Mouse (Mus musculus): ENCODE results near the gene Olfr1065.
"Not testable (repeated sequence)": the region's sequence is repeated elsewhere in the genome, so short reads cannot be mapped to it uniquely, and the experiment has no call there.

Gene Olfr1065

GRCm38 (mm10) chr2:86450491-86450890 is at the start of gene Olfr1065:
Olfr1065 (minus strand) TSS chr2:86450591.
- DNase-seq, result not testable (repeated sequence)

- no peak for DNase-seq
These were observed 36.9 kb upstream of the Olfr1065 start, which contains the start of gene Olfr228 for GRCm38 (mm10) chr2:86487286-86487685. Olfr228 (minus strand) TSS chr2:86487386.

GRCm38 (mm10) chr2:86464442-86465109 is 14.2 kb upstream of the Olfr1065 start:
- DNase-seq, result peak; percentile 22

GRCm38 (mm10) chr2:86460434-86460833 is 10.0 kb upstream of the Olfr1065 start:
- DNase-seq, result no peak

GRCm38 (mm10) chr2:86456169-86456568 is 5.8 kb upstream of the Olfr1065 start, which contains the start of gene Olfr1066:
Olfr1066 (minus strand) TSS chr2:86456269.
- no peak for DNase-seq

- not testable (repeated sequence) for DNase-seq
These were observed 8.3 kb downstream of the Olfr1065 start for GRCm38 (mm10) chr2:86442101-86442500.

GRCm38 (mm10) chr2:86428511-86428910 is 21.9 kb downstream of the Olfr1065 start:
- not testable (repeated sequence) for DNase-seq

- DNase-seq, result not testable (repeated sequence)
These were observed 23.7 kb downstream of the Olfr1065 start, which contains the start of gene Olfr1062 for GRCm38 (mm10) chr2:86426649-86427048. Olfr1062 (minus strand) TSS chr2:86426749.

- DNase-seq, result no peak
These were observed 36.4 kb downstream of the Olfr1065 start, which contains the start of gene Olfr1061 for GRCm38 (mm10) chr2:86413950-86414349. Olfr1061 (minus strand) TSS chr2:86414050.

GRCm38 (mm10) chr2:86395114-86395513 is 55.3 kb downstream of the Olfr1065 start:
- DNase-seq, result no peak
